Mouse (Mus musculus) liver, postnatal 0 days (tissue): ENCODE measurements at regions not wholly inside any gene's neighbourhood (a gene's known extent, or its start where the extent isn't known, plus 50 kb on each side); places are given as distances from the start of the nearest gene placed in this dataset.

Experiments used
- ATAC-seq: fragments of 200-750 bp; cut with Nextera tagmentation; 2 replicates; pipeline ENCODE4 v1.8.0; 2017; ENCODE audit warnings: mild to moderate bottlenecking, moderate library complexity
- DNase-seq: peaks from one replicate; pipeline ENCODE4 v3.0.0-alpha.2; 2016
- H3K27ac ChIP-seq: fragments of 300-500 bp; sonication (generic); 2 replicates; pipeline ENCODE4 v1.5.1; 2014; ENCODE audit warnings: antibody characterized with exemption, moderate library complexity, mild to moderate bottlenecking, low read depth
- H3K27me3 ChIP-seq: fragments of 300-500 bp; sonication (generic); 2 replicates; pipeline ENCODE4 v1.6.1; 2014; ENCODE audit warnings: low read length, control low read depth, mixed read lengths; ENCODE audit not compliant: insufficient read depth
- H3K36me3 ChIP-seq: fragments of 300-500 bp; sonication (generic); replicated peaks from 2 replicates; pipeline ENCODE4 v1.6.1; 2014; ENCODE audit warnings: mild to moderate bottlenecking, control low read depth, low read length, moderate library complexity, mixed read lengths; ENCODE audit not compliant: insufficient read depth
- H3K4me1 ChIP-seq: fragments of 300-500 bp; sonication (generic); 2 replicates; pipeline ENCODE4 v1.6.1; 2014; ENCODE audit warnings: antibody characterized with exemption, mild to moderate bottlenecking, control low read depth; ENCODE audit not compliant: insufficient read depth
- H3K4me2 ChIP-seq: fragments of 300-500 bp; sonication (generic); 2 replicates; pipeline ENCODE4 v1.6.1; 2014; ENCODE audit warnings: low read depth, mild to moderate bottlenecking, low read length, moderate library complexity, mixed read lengths
- H3K4me3 ChIP-seq: fragments of 300-500 bp; sonication (generic); 2 replicates; pipeline ENCODE4 v1.5.1; 2014; ENCODE audit warnings: low read depth, low read length
- H3K9ac ChIP-seq: fragments of 300-500 bp; sonication (generic); replicated peaks from 2 replicates; pipeline ENCODE4 v1.6.1; 2014; ENCODE audit warnings: mild to moderate bottlenecking, moderate library complexity
- H3K9me3 ChIP-seq: fragments of 300-500 bp; sonication (generic); 2 replicates; pipeline ENCODE4 v1.6.1; 2016; ENCODE audit warnings: mild to moderate bottlenecking, control low read depth, low read length, mixed read lengths
- CTCF ChIP-seq: sonication (generic); IDR thresholded peaks from 2 replicates; pipeline ENCODE4 v1.5.1; 2016; ENCODE audit warnings: antibody characterized with exemption, low read depth
- EP300 ChIP-seq: IDR thresholded peaks from 2 replicates; pipeline ENCODE4 v1.6.1; 2016; ENCODE audit warnings: antibody characterized with exemption, low read depth, mild to moderate bottlenecking
- WGBS: fragments of 180-500 bp; shearing (Covaris S2); extraction: QIAGEN DNeasy Blood & Tissue Kit; methylation state at CpG from one replicate; pipeline ENCODE4 v1.1.7; 2014; ENCODE audit not compliant: insufficient replicate concordance; 5-methylcytosine and 5-hydroxymethylcytosine counted together

- no peak for TF ChIP-seq EP300
- TF ChIP-seq CTCF, result no peak
- no peak for ATAC-seq
- H3K4me3 ChIP-seq, result peak overlapping the region; percentile 61
- H3K9ac ChIP-seq, result no peak overlapping the region
- H3K27ac ChIP-seq, result no peak overlapping the region
- H3K36me3 ChIP-seq, result no peaks in the 10 kb centered on the region
- 0 out of 2 replicates have a peak, but pooled peaks cover 7% of the 10 kb centered on the region for H3K4me1 ChIP-seq
- H3K4me2 ChIP-seq, result peak overlapping the region; percentile 70
- H3K27me3 ChIP-seq, result no peaks in the 10 kb centered on the region
- H3K9me3 ChIP-seq, result no peaks in the 10 kb centered on the region
- WGBS, result 25% methylated on average over 6 of the region's 6 CpGs
- no peak for DNase-seq
Observed at GRCm38 (mm10) chr7:58397992-58398391, 258.0 kb upstream of the Atp10a start.

GRCm38 (mm10) chr7:58398558-58399144, 257.3 kb upstream of the Atp10a start:
- ATAC-seq, result peak; percentile 79
- DNase-seq, result no peak
- H3K36me3 ChIP-seq, result no peaks in the 10 kb centered on the region
- WGBS, result 1% methylated on average over 9 of the region's 9 CpGs
- no peaks in the 10 kb centered on the region for H3K9me3 ChIP-seq
- peak overlapping the region; percentile 53; the same call in 1 of the 2 replicates for H3K27ac ChIP-seq
- peak overlapping the region; percentile 70 for H3K4me2 ChIP-seq
- H3K9ac ChIP-seq, result peak overlapping the region; percentile 44; the same call in 1 of the 2 replicates
- TF ChIP-seq CTCF (no peak), EP300 (no peak)
- H3K27me3 ChIP-seq, result no peaks in the 10 kb centered on the region
- H3K4me1 ChIP-seq, result 0 out of 2 replicates have a peak, but pooled peaks cover 7% of the 10 kb centered on the region
- H3K4me3 ChIP-seq, result peak overlapping the region; percentile 61

GRCm38 (mm10) chr7:58399145-58399604, 256.8 kb upstream of the Atp10a start:
- peak; percentile 97 for ATAC-seq
- no peaks in the 10 kb centered on the region for H3K27me3 ChIP-seq
- H3K4me3 ChIP-seq, result peak overlapping the region; percentile 61
- H3K4me1 ChIP-seq, result 0 out of 2 replicates have a peak, but pooled peaks cover 7% of the 10 kb centered on the region
- under 1% methylated on average over 21 of the region's 21 CpGs for WGBS
- no peak for TF ChIP-seq CTCF
- H3K9ac ChIP-seq, result peak overlapping the region; percentile 44; the same call in 1 of the 2 replicates
- H3K9me3 ChIP-seq, result no peaks in the 10 kb centered on the region
- H3K4me2 ChIP-seq, result peak overlapping the region; percentile 70
- peak overlapping the region; percentile 53; the same call in 1 of the 2 replicates for H3K27ac ChIP-seq
- DNase-seq, result peak; percentile 89
- no peaks in the 10 kb centered on the region for H3K36me3 ChIP-seq

GRCm38 (mm10) chr7:58399651-58400050, 256.3 kb upstream of the Atp10a start:
- H3K9me3 ChIP-seq, result no peaks in the 10 kb centered on the region
- ATAC-seq (no peak), DNase-seq (no peak)
- peak overlapping the region; percentile 61 for H3K4me3 ChIP-seq
- no peak overlapping the region for H3K27ac ChIP-seq
- H3K9ac ChIP-seq, result no peak overlapping the region
- H3K4me1 ChIP-seq, result 0 out of 2 replicates have a peak, but pooled peaks cover 7% of the 10 kb centered on the region
- H3K4me2 ChIP-seq, result peak overlapping the region; percentile 70
- no peaks in the 10 kb centered on the region for H3K27me3 ChIP-seq
- no peaks in the 10 kb centered on the region for H3K36me3 ChIP-seq
- TF ChIP-seq CTCF (no peak), EP300 (no peak)
- WGBS, result 26% methylated on average over 5 of the region's 5 CpGs

- H3K36me3 ChIP-seq, result no peaks in the 10 kb centered on the region
- ATAC-seq (no peak), DNase-seq (no peak)
- H3K27ac ChIP-seq, result no peak overlapping the region
- no peaks in the 10 kb centered on the region for H3K27me3 ChIP-seq
- H3K9ac ChIP-seq, result no peak overlapping the region
- H3K9me3 ChIP-seq, result no peaks in the 10 kb centered on the region
- no peak overlapping the region for H3K4me3 ChIP-seq
- no peak overlapping the region for H3K4me2 ChIP-seq
- 35% methylated on average over 1 of the region's 1 CpGs for WGBS
- TF ChIP-seq EP300, result 0 out of 2 replicates have a peak, but pooled peaks have one; percentile 22
- TF ChIP-seq CTCF, result no peak
- H3K4me1 ChIP-seq, result 0 out of 2 replicates have a peak, but pooled peaks cover 7% of the 10 kb centered on the region
Observed at GRCm38 (mm10) chr7:58400594-58400993, 255.4 kb upstream of the Atp10a start.

GRCm38 (mm10) chr7:58436888-58437625, 218.9 kb upstream of the Atp10a start:
- Histone ChIP-seq H3K9ac (no peak overlapping the region), H3K27me3 (no peaks in the 10 kb centered on the region), H3K27ac (no peak overlapping the region), H3K4me3 (no peak overlapping the region), H3K9me3 (no peaks in the 10 kb centered on the region), H3K4me2 (no peak overlapping the region), H3K4me1 (no peaks in the 10 kb centered on the region), H3K36me3 (no peaks in the 10 kb centered on the region)
- no peak for TF ChIP-seq CTCF
- TF ChIP-seq EP300, result no peak
- WGBS, result 34% methylated on average over 2 of the region's 2 CpGs
- no peak for ATAC-seq
- no peak for DNase-seq
